Mouse (Mus musculus) CH12.LX (cell line): Measurements from ENCODE around the gene Cacna2d4.

ENCODE experiments used
- CHD2 ChIP-seq: IDR thresholded peaks from 2 replicates; pipeline ENCODE4 v1.6.1; 2011; ENCODE audit warnings: low read length, improper control_type of control experiment
- CTCF ChIP-seq, 2 experiments: IDR thresholded peaks in 1 of 2; conservative IDR thresholded peaks in 1 of 2; 2 replicates each; pipeline ENCODE4 v1.5.1; 2011 to 2012; ENCODE audit warnings: low read depth in 2 of 2, low read length in 2 of 2, improper control_type of control experiment in 1 of 2, inconsistent platforms in 1 of 2, mild to moderate bottlenecking in 1 of 2, moderate library complexity in 1 of 2
- EP300 ChIP-seq: IDR thresholded peaks from 2 replicates; pipeline ENCODE4 v1.6.1; 2011; ENCODE audit warnings: low read length, improper control_type of control experiment
- HCFC1 ChIP-seq: IDR thresholded peaks from 2 replicates; pipeline ENCODE4 v1.6.1; 2012; ENCODE audit warnings: low read depth, mild to moderate bottlenecking, inconsistent platforms, low read length, improper control_type of control experiment
- JUND ChIP-seq: conservative IDR thresholded peaks from 2 replicates; pipeline ENCODE4 v1.6.1; 2011; ENCODE audit warnings: low read depth, low read length, improper control_type of control experiment
- MAFK ChIP-seq: IDR thresholded peaks from 2 replicates; pipeline ENCODE4 v1.6.1; 2011; ENCODE audit warnings: low read length, improper control_type of control experiment; ENCODE audit not compliant: insufficient replicate concordance
- MXI1 ChIP-seq: IDR thresholded peaks from 2 replicates; pipeline ENCODE4 v1.6.1; 2011; ENCODE audit warnings: mild to moderate bottlenecking, low read depth, low read length, improper control_type of control experiment
- POLR2A ChIP-seq: IDR thresholded peaks from 2 replicates; pipeline ENCODE4 v1.6.1; 2011; ENCODE audit warnings: low read depth, mild to moderate bottlenecking, improper control_type of control experiment, low read length
- POLR2AphosphoS2 ChIP-seq: IDR thresholded peaks from 2 replicates; pipeline ENCODE4 v1.6.1; 2011; ENCODE audit warnings: low read depth, low read length, improper control_type of control experiment
- TBP ChIP-seq: conservative IDR thresholded peaks from 2 replicates; pipeline ENCODE4 v1.6.1; 2011; ENCODE audit warnings: low read depth, low read length, improper control_type of control experiment
- UBTF ChIP-seq: IDR thresholded peaks from 2 replicates; pipeline ENCODE4 v1.6.1; 2012; ENCODE audit warnings: low read depth, mild to moderate bottlenecking, inconsistent platforms, low read length, improper control_type of control experiment, moderate library complexity
- USF1 ChIP-seq: IDR thresholded peaks from 2 replicates; pipeline ENCODE4 v1.6.1; 2014; ENCODE audit warnings: low read depth, mild to moderate bottlenecking, inconsistent platforms, low read length, improper control_type of control experiment
- ZC3H11A ChIP-seq: IDR thresholded peaks from 2 replicates; pipeline ENCODE4 v1.6.1; 2012; ENCODE audit warnings: low read depth, mild to moderate bottlenecking, inconsistent platforms, low read length, improper control_type of control experiment
- ZKSCAN1 ChIP-seq: IDR thresholded peaks from 2 replicates; pipeline ENCODE4 v1.6.1; 2012; ENCODE audit warnings: low read depth, inconsistent platforms, low read length, improper control_type of control experiment, borderline replicate concordance

- TF ChIP-seq POLR2A = no peak
- TF ChIP-seq ZC3H11A = no peak
- TF ChIP-seq MAFK = no peak
- no peak for TF ChIP-seq CTCF (conservative IDR thresholded peaks at IDR 0.05 in 1 of 2, IDR thresholded peaks at IDR 0.05 in 1 of 2; ENCODE audit: low read depth in 2 of 2, low read length in 2 of 2)
- TF ChIP-seq POLR2AphosphoS2 = no peak
- TF ChIP-seq EP300 = no peak
- no peak for TF ChIP-seq ZKSCAN1
- TF ChIP-seq USF1 = no peak
- no peak for TF ChIP-seq MXI1
- no peak for TF ChIP-seq JUND
- no peak for TF ChIP-seq TBP
- TF ChIP-seq HCFC1 = no peak
- TF ChIP-seq CHD2 = no peak
- no peak for TF ChIP-seq UBTF
These were observed 31.4 kb upstream of the Cacna2d4 start for GRCm38 (mm10) chr6:119204915-119205314.
